Mouse (Mus musculus) G1E (cell line): ENCODE results near the gene Phpt1.

ENCODE experiments used
- CTCF ChIP-seq: IDR thresholded peaks from 2 replicates; pipeline ENCODE4 v1.5.1; 2012; ENCODE audit warnings: low read depth, low read length, inconsistent platforms, mixed read lengths
- GATA1 ChIP-seq: IDR thresholded peaks from 2 replicates; pipeline ENCODE4 v1.6.1; 2012; ENCODE audit warnings: borderline replicate concordance, low read length, inconsistent platforms, mixed read lengths
- GATA2 ChIP-seq: IDR thresholded peaks from 2 replicates; pipeline ENCODE4 v1.6.1; 2012; ENCODE audit warnings: low read depth, low read length, inconsistent platforms, borderline replicate concordance
- TAL1 ChIP-seq: conservative IDR thresholded peaks from 2 replicates; pipeline ENCODE4 v1.6.1; 2012; ENCODE audit warnings: low read depth, low read length, inconsistent platforms, mixed read lengths

GRCm38 (mm10) chr2:25581901-25582301 lies 6.9 kb upstream of the Phpt1 start:
- TF ChIP-seq CTCF (no peak), GATA1 (no peak), GATA2 (no peak), TAL1 (no peak)
